Mouse (Mus musculus): ENCODE results near the gene Myh9. TPM values are rescaled to one million over a fixed set of nuclear protein-coding genes. Genes with fewer than 3 reads are reported as not detected.

Gene Myh9
- polyA plus RNA-seq, 1 experiment from 2014 or later: 59.3 TPM

DNA sequence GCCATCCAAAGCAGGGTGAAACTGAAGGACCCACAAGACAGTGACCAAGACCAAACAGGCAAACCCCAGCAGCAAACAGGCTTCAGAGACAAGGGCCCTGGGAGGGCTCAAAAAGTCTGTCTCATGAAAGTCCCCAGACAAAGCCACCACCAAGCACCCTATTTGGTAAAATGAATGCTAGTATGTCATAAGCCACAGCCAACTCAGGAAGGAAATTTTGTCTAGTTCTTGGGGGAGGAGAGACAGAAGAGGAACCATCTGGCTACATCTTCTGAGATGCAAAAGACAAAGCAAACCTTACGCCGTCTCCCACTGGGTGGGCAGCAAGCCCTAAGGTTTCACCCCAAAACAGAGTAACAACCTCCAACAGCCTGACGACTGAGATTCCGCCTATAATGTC lies 36.3 kb downstream of the Myh9 start:
- H3K9me3 ChIP-seq (ENCODE audit: low read length): no peaks in the 10 kb centered on the region
- WGBS: 84% methylated on average over 4 of the region's 4 CpGs
- H3K27me3 ChIP-seq (replicated peaks; ENCODE audit: insufficient read depth, low read length): no peaks in the 10 kb centered on the region
- no peak overlapping the region for H3K4me3 ChIP-seq (ENCODE audit: low read depth, low read length)
- ATAC-seq (no peak), DNase-seq (ENCODE audit: low spot score) (no peak)
- 0 out of 2 replicates have a peak overlapping the region, but pooled peaks have one; percentile 57 for H3K27ac ChIP-seq (ENCODE audit: low read length)
- peaks cover 54% of the 10 kb centered on the region; the same call in 1 of the 2 replicates for H3K36me3 ChIP-seq (ENCODE audit: insufficient read depth, low read length)
- H3K4me2 ChIP-seq (replicated peaks; ENCODE audit: low read depth, low read length): no peak overlapping the region
- H3K9ac ChIP-seq (replicated peaks; ENCODE audit: low read depth): no peak overlapping the region
- peaks cover 11% of the 10 kb centered on the region; the same call in 1 of the 2 replicates for H3K4me1 ChIP-seq (ENCODE audit: insufficient read depth, low read depth, low read length)
- no peak for TF ChIP-seq CTCF (IDR thresholded peaks at IDR 0.05)
- no peak for TF ChIP-seq EP300 (IDR thresholded peaks at IDR 0.05)

DNA sequence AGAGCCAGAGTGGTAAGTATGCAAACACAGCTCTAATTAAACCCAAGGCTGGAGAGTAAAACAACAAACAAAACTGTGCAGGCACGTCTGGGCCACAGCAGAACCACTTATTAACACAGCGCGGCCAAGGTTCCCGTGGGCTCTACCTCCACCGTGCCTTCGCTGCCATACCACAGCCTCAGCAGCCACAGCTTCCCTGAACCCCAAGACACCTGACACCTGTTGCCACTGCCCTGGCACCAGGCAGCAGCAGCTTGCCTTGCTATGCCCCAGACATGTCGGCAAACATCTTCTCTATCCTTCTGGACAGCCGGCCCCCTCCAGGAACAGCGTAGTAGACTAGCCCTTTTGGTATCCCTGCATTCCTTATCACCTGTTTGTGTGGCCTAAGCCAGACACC lies 37.0 kb downstream of the Myh9 start:
- H3K4me1 ChIP-seq (ENCODE audit: insufficient read depth, low read depth, low read length): peaks cover 16% of the 10 kb centered on the region; the same call in 1 of the 2 replicates
- no peak overlapping the region for H3K9ac ChIP-seq (replicated peaks; ENCODE audit: low read depth)
- H3K27ac ChIP-seq (ENCODE audit: low read length): peak overlapping the region; percentile 40
- 54% methylated on average over 9 of the region's 9 CpGs for WGBS
- H3K4me2 ChIP-seq (replicated peaks; ENCODE audit: low read depth, low read length): no peak overlapping the region
- no peaks in the 10 kb centered on the region for H3K27me3 ChIP-seq (replicated peaks; ENCODE audit: insufficient read depth, low read length)
- peaks cover 54% of the 10 kb centered on the region; the same call in 1 of the 2 replicates for H3K36me3 ChIP-seq (ENCODE audit: insufficient read depth, low read length)
- no peak for TF ChIP-seq CTCF (IDR thresholded peaks at IDR 0.05)
- TF ChIP-seq EP300 (IDR thresholded peaks at IDR 0.05): no peak
- no peaks in the 10 kb centered on the region for H3K9me3 ChIP-seq (ENCODE audit: low read length)
- ATAC-seq (no peak), DNase-seq (ENCODE audit: low spot score) (no peak)
- H3K4me3 ChIP-seq (ENCODE audit: low read depth, low read length): no peak overlapping the region

DNA sequence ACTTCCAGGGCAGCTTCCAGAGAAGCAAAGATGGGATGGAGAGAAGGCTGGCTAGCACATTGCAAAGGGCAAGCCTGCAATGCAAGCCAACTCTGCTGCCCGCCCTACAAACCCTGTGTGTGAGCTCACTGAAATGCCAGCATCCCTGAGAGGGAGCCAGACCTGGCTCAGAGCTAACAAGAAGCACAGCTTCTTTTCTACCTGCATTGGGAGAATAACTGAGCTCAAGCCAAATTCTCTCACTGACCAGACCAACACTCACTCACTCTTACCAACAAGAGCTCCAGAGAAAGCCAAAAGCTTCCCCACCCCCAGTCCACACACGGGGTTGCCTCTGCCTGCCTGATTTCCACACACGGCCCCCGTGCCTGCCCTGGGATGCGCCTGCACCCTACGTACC lies 37.5 kb downstream of the Myh9 start:
- H3K27me3 ChIP-seq (replicated peaks; ENCODE audit: insufficient read depth, low read length): no peaks in the 10 kb centered on the region
- H3K36me3 ChIP-seq (ENCODE audit: insufficient read depth, low read length): peaks cover 54% of the 10 kb centered on the region; the same call in 1 of the 2 replicates
- no peak overlapping the region for H3K4me3 ChIP-seq (ENCODE audit: low read depth, low read length)
- no peaks in the 10 kb centered on the region for H3K9me3 ChIP-seq (ENCODE audit: low read length)
- peak overlapping the region; percentile 40 for H3K27ac ChIP-seq (ENCODE audit: low read length)
- no peak overlapping the region for H3K4me2 ChIP-seq (replicated peaks; ENCODE audit: low read depth, low read length)
- no peak for ATAC-seq
- H3K4me1 ChIP-seq (ENCODE audit: insufficient read depth, low read depth, low read length): peaks cover 21% of the 10 kb centered on the region; the same call in 1 of the 2 replicates
- no peak overlapping the region for H3K9ac ChIP-seq (replicated peaks; ENCODE audit: low read depth)
- TF ChIP-seq CTCF (IDR thresholded peaks at IDR 0.05): no peak
- TF ChIP-seq EP300 (IDR thresholded peaks at IDR 0.05): no peak
- no peak for DNase-seq (ENCODE audit: low spot score)
- whole genome bisulfite sequencing: 73% methylated on average over 6 of the region's 6 CpGs

DNA sequence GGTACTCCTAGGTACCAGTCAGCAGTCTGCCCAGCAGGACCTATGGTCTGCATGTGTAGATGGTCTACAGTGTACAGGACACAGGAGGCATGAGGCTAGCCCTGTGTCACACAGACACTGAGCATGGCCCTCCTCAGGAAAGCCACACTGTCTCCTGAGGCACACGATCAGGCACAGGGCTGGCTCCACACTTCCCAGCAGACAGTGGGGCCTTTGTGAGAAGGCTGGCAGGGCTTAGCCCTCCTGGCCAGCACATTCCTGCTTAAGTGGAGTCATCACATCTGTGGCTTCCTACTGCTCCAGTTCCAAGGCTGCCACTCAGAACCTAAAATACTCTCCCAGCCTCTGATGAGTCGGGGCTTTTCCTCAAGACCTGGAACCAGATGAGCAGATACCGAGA lies 38.2 kb downstream of the Myh9 start:
- Histone ChIP-seq H3K4me1 (ENCODE audit: insufficient read depth, low read depth, low read length) (peaks cover 28% of the 10 kb centered on the region; the same call in 1 of the 2 replicates), H3K27ac (ENCODE audit: low read length) (peak overlapping the region; percentile 33)
- 67% methylated on average over 3 of the region's 3 CpGs for WGBS

DNA sequence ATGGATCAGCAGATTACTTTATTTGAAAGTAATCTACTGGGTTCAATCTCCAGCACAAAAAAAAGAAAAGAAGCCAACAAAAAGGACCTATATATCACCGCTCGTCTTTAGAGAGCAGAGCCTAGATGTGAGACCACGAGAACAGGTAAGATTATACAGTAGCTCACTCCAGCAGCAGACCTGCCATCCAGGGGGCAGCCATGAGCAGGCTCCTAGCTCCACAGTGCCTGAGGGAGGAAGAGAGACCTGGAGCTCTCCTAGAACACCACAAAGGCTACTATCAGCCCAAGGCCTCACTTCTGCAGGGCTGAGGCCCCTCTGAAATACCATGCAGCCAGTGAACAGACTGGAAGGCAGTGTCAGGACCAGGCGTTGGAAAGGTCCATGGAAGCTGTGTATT lies 39.0 kb downstream of the Myh9 start:
- no peaks in the 10 kb centered on the region for H3K9me3 ChIP-seq (ENCODE audit: low read length)
- no peak overlapping the region for H3K4me3 ChIP-seq (ENCODE audit: low read depth, low read length)
- no peak overlapping the region for H3K4me2 ChIP-seq (replicated peaks; ENCODE audit: low read depth, low read length)
- no peaks in the 10 kb centered on the region for H3K27me3 ChIP-seq (replicated peaks; ENCODE audit: insufficient read depth, low read length)
- DNase-seq (ENCODE audit: low spot score) (peak; percentile 39), ATAC-seq (no peak)
- whole genome bisulfite sequencing: 60% methylated on average over 4 of the region's 4 CpGs
- peaks cover 35% of the 10 kb centered on the region for H3K4me1 ChIP-seq (ENCODE audit: insufficient read depth, low read depth, low read length)
- H3K27ac ChIP-seq (ENCODE audit: low read length): peak overlapping the region; percentile 33
- H3K36me3 ChIP-seq (ENCODE audit: insufficient read depth, low read length): peaks cover 53% of the 10 kb centered on the region; the same call in 1 of the 2 replicates
- TF ChIP-seq EP300 (IDR thresholded peaks at IDR 0.05) (no peak), CTCF (IDR thresholded peaks at IDR 0.05) (peak; percentile 57)
- H3K9ac ChIP-seq (replicated peaks; ENCODE audit: low read depth): no peak overlapping the region

More for the DNA sequence above, 38.2 kb downstream of the Myh9 start:
- ATAC-seq (no peak), DNase-seq (ENCODE audit: low spot score) (no peak)
- no peak for TF ChIP-seq EP300 (IDR thresholded peaks at IDR 0.05)
- TF ChIP-seq CTCF (IDR thresholded peaks at IDR 0.05): no peak
- H3K27me3 ChIP-seq (replicated peaks; ENCODE audit: insufficient read depth, low read length): no peaks in the 10 kb centered on the region
- H3K4me3 ChIP-seq (ENCODE audit: low read depth, low read length): no peak overlapping the region
- no peaks in the 10 kb centered on the region for H3K9me3 ChIP-seq (ENCODE audit: low read length)
- no peak overlapping the region for H3K4me2 ChIP-seq (replicated peaks; ENCODE audit: low read depth, low read length)
- H3K9ac ChIP-seq (replicated peaks; ENCODE audit: low read depth): no peak overlapping the region
- peaks cover 54% of the 10 kb centered on the region; the same call in 1 of the 2 replicates for H3K36me3 ChIP-seq (ENCODE audit: insufficient read depth, low read length)

DNA sequence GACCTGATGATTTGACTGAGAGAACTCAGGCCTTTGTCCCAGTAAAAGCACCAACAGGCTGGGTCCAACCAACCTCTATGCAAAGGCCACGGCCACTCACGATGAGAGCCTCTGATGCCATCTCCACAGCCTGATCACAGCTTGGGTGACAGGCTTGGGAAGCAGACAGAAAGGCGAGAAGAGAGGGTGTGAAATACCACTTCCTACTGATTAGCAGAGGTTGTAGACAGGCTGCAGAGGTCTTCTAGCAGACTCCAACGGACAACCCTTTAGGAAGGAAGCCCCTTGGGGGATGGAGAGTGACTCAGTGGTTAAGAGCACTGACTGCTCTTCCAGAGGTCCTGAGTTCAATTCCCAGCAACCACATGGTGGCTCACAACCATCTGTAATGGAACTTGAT lies 40.8 kb downstream of the Myh9 start:
- H3K9me3 ChIP-seq (ENCODE audit: low read length): no peaks in the 10 kb centered on the region
- H3K27me3 ChIP-seq (replicated peaks; ENCODE audit: insufficient read depth, low read length): no peaks in the 10 kb centered on the region
- 51% methylated on average over 4 of the region's 4 CpGs for WGBS
- peak overlapping the region; percentile 91 for H3K27ac ChIP-seq (ENCODE audit: low read length)
- no peak for ATAC-seq
- peaks cover 45% of the 10 kb centered on the region for H3K4me1 ChIP-seq (ENCODE audit: insufficient read depth, low read depth, low read length)
- TF ChIP-seq CTCF (IDR thresholded peaks at IDR 0.05) (no peak), EP300 (IDR thresholded peaks at IDR 0.05) (no peak)
- no peak overlapping the region for H3K4me2 ChIP-seq (replicated peaks; ENCODE audit: low read depth, low read length)
- DNase-seq (ENCODE audit: low spot score): no peak
- peaks cover 40% of the 10 kb centered on the region; the same call in 1 of the 2 replicates for H3K36me3 ChIP-seq (ENCODE audit: insufficient read depth, low read length)
- H3K4me3 ChIP-seq (ENCODE audit: low read depth, low read length): no peak overlapping the region
- no peak overlapping the region for H3K9ac ChIP-seq (replicated peaks; ENCODE audit: low read depth)

All from lung, postnatal 0 days (tissue).